Mouse (Mus musculus) c-Kit-positive CD71-positive TER-119-positive erythroid progenitor cells, embryonic 14.5 days (primary cell): Measurements from ENCODE around the gene Casp14.
"Not testable (repeated sequence)": the region's sequence is repeated elsewhere in the genome, so short reads cannot be mapped to it uniquely, and the experiment has no call there.

ENCODE experiments used
- DNase-seq: peaks from one replicate; pipeline ENCODE4 v3.0.0-alpha.2; 2013; ENCODE audit warnings: low spot score

Gene Casp14

GRCm38 (mm10) chr10:78670121-78670520 is 48.0 kb downstream of the Casp14 start:
- DNase-seq = not testable (repeated sequence)

- not testable (repeated sequence) for DNase-seq
These were observed 51.4 kb downstream of the Casp14 start for GRCm38 (mm10) chr10:78666696-78667095.

- no peak for DNase-seq
These were observed 53.5 kb downstream of the Casp14 start for GRCm38 (mm10) chr10:78664546-78664945.
